Mouse (Mus musculus) forebrain, embryonic 10.5 days (tissue): ENCODE results near the gene St6galnac3. TPM values are rescaled to one million over a fixed set of nuclear protein-coding genes. Genes with fewer than 3 reads are reported as not detected.

Experiments used
- DNase-seq: peaks from one replicate; pipeline ENCODE4 v3.0.0-alpha.2; 2017; ENCODE audit warnings: low spot score; ENCODE audit errors: extremely low spot score
- H3K27ac ChIP-seq: fragments of 300-500 bp; sonication (generic); 2 replicates; pipeline ENCODE4 v1.5.1; 2016; ENCODE audit warnings: mild to moderate bottlenecking
- H3K27me3 ChIP-seq: fragments of 300-500 bp; sonication (generic); 2 replicates; pipeline ENCODE4 v1.6.1; 2016; ENCODE audit warnings: mild to moderate bottlenecking; ENCODE audit not compliant: poor library complexity, severe bottlenecking
- H3K36me3 ChIP-seq: fragments of 300-500 bp; sonication (generic); replicated peaks from 2 replicates; pipeline ENCODE4 v1.6.1; 2016; ENCODE audit warnings: mild to moderate bottlenecking, moderate library complexity
- H3K4me1 ChIP-seq: fragments of 300-500 bp; sonication (generic); 2 replicates; pipeline ENCODE4 v1.6.1; 2016
- H3K4me3 ChIP-seq: fragments of 300-500 bp; sonication (generic); 2 replicates; pipeline ENCODE4 v1.5.1; 2016; ENCODE audit warnings: mild to moderate bottlenecking, moderate library complexity
- H3K9me3 ChIP-seq: fragments of 300-500 bp; sonication (generic); 2 replicates; pipeline ENCODE4 v1.6.1; 2016; ENCODE audit warnings: mild to moderate bottlenecking, moderate library complexity
- WGBS: fragments of 180-500 bp; shearing (Covaris S2); methylation state at CpG from one replicate; pipeline ENCODE4 v1.1.7; 2016; 5-methylcytosine and 5-hydroxymethylcytosine counted together
- polyA plus RNA-seq: library from polyadenylated mRNA; unstranded; fragments of >200 nt; fragmentation: Nextera tagmentation; extraction: Ambion mirVana; gene quantifications from 2 replicates; pipeline ENCODE4 v1.2.1, GENCODE M21; 2016

Gene St6galnac3
- polyA plus RNA-seq, 1 experiment from 2014 or later: 40.0 TPM

DNA sequence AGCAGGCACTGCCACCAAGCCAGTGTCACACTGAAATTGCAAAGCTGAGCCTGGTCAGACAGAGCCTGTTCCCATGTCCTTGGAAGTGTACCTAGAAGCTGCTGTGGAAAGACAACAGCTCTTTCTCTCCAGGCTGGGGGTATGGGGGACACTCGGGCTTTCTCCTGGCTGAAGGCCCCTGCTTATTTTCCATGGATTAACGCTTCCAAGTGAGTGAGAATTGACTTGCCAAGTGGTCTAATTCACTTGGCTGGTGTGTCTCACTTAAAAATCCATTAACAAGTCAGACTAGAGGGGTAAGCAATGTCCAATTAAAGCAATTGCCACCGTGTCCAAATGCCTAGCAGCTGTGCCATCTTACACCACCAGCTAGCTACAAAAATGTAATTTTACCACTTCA is 140.1 kb downstream of the St6galnac3 start:
- H3K4me3 ChIP-seq: no peak overlapping the region

DNA sequence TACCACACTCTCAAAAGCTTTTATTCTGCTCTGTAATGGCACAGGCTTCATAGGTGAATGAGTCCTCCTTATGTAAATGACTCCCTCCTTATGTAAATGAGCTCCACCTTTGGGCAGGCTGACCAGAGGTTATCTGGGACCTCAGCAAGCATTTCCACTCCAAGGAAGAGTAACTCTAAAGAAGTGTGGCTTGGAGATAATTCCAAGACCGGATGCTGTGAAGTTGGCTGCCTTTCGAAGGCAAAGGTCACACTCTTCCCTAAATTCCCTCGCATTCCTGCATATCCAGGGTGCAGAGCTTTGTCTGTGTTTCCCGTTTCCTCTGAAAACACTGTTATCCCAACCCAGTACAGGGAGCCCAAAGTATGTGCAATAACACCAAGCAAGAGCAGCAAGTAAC is 142.9 kb downstream of the St6galnac3 start:
- DNase-seq: no peak
- no peak overlapping the region for H3K27ac ChIP-seq

More for the DNA sequence above, 140.1 kb downstream of the St6galnac3 start:
- Histone ChIP-seq H3K27ac (no peak overlapping the region), H3K27me3 (no peaks in the 10 kb centered on the region), H3K36me3 (no peaks in the 10 kb centered on the region), H3K9me3 (no peaks in the 10 kb centered on the region), H3K4me1 (peaks cover 54% of the 10 kb centered on the region)
- WGBS: 73% methylated on average over 3 of the region's 3 CpGs
- DNase-seq: no peak

DNA sequence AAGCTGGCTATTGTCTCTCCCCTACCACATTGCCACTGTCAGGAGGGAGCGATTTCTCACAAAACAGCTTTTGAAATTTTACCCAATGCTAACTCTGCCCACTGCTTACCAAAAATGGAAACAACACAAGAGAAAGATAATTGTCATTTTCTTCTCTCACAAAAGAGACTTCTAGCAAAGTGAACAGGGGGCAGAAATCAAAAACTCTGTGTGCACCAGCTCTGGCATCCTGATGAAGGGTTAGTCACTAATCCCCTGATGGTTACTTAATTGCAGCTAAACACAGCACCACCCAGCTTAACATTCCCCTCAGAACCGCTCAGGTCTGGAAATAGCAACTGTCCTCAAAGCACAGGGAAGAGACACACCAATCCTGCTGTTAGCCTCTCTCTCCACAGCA is 144.3 kb downstream of the St6galnac3 start:
- H3K27ac ChIP-seq: no peak overlapping the region
- WGBS: 26% methylated on average over 2 of the region's 2 CpGs
- no peak for DNase-seq
- no peaks in the 10 kb centered on the region for H3K9me3 ChIP-seq
- H3K4me1 ChIP-seq: peaks cover 37% of the 10 kb centered on the region
- no peak overlapping the region for H3K4me3 ChIP-seq
- no peaks in the 10 kb centered on the region for H3K36me3 ChIP-seq
- no peaks in the 10 kb centered on the region for H3K27me3 ChIP-seq

More for the DNA sequence above, 142.9 kb downstream of the St6galnac3 start:
- Histone ChIP-seq H3K4me1 (peaks cover 45% of the 10 kb centered on the region), H3K9me3 (no peaks in the 10 kb centered on the region), H3K36me3 (no peaks in the 10 kb centered on the region), H3K27me3 (no peaks in the 10 kb centered on the region), H3K4me3 (no peak overlapping the region)
- WGBS: 58% methylated on average over 4 of the region's 4 CpGs

DNA sequence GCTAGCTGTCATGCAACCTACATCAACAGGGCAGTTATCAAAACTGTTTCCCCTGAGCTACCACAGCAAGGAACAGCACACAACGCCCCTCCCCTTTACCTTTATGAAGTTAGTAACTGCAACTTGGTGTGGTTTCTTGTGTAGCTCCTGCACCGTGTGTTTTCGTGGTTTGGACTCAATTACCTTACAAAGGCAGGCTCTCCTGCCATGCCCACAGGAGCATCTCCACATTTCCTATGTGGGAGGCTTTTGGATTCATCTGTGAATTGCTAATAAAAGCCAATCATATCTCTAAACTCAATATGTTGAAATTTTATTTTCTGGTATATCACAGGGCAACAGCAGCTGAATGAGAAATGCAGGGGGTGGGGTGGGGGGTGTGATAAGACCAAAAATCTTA is 144.8 kb downstream of the St6galnac3 start:
- Histone ChIP-seq H3K36me3 (no peaks in the 10 kb centered on the region), H3K4me3 (no peak overlapping the region), H3K9me3 (no peaks in the 10 kb centered on the region), H3K27me3 (no peaks in the 10 kb centered on the region), H3K27ac (no peak overlapping the region), H3K4me1 (peaks cover 37% of the 10 kb centered on the region)
- WGBS: 80% methylated on average over 3 of the region's 3 CpGs
- no peak for DNase-seq

DNA sequence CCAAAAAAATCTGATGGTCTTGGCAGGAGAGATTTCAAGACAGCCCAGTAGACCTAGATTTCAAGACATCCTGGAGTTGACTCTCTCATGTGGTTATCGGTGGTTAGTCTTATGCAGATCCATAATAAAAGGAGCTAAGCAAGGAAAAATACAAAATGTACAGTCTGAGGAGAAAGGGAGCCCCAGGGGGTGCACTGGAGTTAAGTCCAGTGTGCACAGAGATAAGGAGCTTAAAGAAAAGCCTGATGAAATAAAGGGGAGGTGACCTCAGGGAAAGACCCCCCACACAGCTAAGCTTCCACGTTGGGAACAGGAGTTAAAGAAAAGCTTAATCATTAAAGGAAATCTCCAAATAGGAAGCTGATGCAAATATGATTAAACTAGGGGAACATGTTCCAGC is 147.7 kb downstream of the St6galnac3 start:
- Histone ChIP-seq H3K27ac (no peak overlapping the region), H3K36me3 (no peaks in the 10 kb centered on the region), H3K9me3 (no peaks in the 10 kb centered on the region), H3K4me3 (no peak overlapping the region), H3K27me3 (no peaks in the 10 kb centered on the region), H3K4me1 (peaks cover 27% of the 10 kb centered on the region)
- 59% methylated on average over 2 of the region's 2 CpGs for WGBS
- no peak for DNase-seq

DNA sequence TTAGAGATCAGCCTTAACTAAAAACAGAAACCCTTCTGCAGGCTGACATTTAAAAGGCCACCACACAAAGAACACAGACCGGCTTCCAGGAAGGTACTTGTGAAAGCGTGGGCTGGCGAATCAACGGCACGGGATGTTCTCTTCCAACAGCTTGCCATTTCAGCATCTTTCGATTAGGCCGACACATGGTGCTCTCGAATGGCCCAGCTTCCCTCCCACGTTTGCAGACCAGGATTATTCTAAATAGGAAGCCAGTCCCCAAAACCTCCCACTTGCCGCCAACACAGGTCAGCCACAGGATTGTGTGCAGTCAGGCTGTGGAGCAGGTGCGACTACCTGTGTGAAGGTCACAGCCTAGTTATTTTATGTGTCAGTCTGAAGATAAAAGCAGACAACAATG is 153.8 kb downstream of the St6galnac3 start:
- Histone ChIP-seq H3K4me3 (no peak overlapping the region), H3K36me3 (no peaks in the 10 kb centered on the region), H3K27ac (no peak overlapping the region), H3K4me1 (peaks cover 9% of the 10 kb centered on the region; the same call in 1 of the 2 replicates), H3K27me3 (no peaks in the 10 kb centered on the region), H3K9me3 (no peaks in the 10 kb centered on the region)
- DNase-seq: no peak
- WGBS: 94% methylated on average over 11 of the region's 11 CpGs

DNA sequence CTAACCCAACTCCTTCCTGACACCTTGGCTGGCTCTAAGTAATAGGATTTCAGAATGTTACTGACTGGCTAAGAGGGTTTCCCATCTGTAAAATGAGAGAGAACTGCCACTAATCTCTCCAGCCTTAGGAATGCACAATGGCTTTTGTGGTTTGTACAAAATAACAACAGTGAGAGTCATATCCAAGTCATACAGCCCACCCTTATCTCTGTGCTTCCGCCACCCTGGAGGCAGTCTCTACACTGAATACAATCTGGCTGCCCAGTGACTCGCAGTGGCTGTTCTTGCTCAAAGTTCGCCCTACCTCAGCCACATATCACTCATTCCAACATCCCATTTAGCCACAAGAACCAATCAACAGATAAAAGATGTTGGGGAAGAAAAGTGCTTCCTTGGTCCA is 156.2 kb downstream of the St6galnac3 start:
- Histone ChIP-seq H3K27ac (no peak overlapping the region), H3K4me3 (no peak overlapping the region), H3K9me3 (no peaks in the 10 kb centered on the region), H3K27me3 (no peaks in the 10 kb centered on the region), H3K4me1 (peaks cover 5% of the 10 kb centered on the region; the same call in 1 of the 2 replicates), H3K36me3 (no peaks in the 10 kb centered on the region)
- WGBS: 90% methylated on average over 3 of the region's 3 CpGs
- no peak for DNase-seq

DNA sequence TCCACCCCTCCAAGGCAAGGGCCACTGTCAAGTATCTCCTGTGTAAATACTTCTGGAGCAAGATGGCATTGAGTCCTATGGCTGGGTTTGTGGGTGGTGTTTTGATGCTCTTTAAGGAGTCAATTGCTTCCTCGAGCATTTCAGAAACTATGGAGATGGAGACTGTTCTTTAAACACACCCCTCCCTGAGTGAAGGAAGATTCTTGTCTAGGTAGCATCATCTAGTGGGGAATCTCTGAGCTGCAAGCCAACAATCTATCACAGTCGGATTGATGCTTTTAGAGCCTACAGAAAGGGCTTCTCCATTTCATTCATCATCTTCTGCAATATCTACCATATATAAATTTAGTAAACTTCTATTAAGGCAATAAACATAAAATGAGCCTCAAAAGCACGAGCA is 157.1 kb downstream of the St6galnac3 start:
- no peak overlapping the region for H3K27ac ChIP-seq
- H3K4me1 ChIP-seq: 0 out of 2 replicates have a peak, but pooled peaks cover 5% of the 10 kb centered on the region
- no peaks in the 10 kb centered on the region for H3K36me3 ChIP-seq
- no peaks in the 10 kb centered on the region for H3K27me3 ChIP-seq
- no peak for DNase-seq
- H3K4me3 ChIP-seq: no peak overlapping the region
- 78% methylated on average over 3 of the region's 3 CpGs for WGBS
- H3K9me3 ChIP-seq: no peaks in the 10 kb centered on the region

DNA sequence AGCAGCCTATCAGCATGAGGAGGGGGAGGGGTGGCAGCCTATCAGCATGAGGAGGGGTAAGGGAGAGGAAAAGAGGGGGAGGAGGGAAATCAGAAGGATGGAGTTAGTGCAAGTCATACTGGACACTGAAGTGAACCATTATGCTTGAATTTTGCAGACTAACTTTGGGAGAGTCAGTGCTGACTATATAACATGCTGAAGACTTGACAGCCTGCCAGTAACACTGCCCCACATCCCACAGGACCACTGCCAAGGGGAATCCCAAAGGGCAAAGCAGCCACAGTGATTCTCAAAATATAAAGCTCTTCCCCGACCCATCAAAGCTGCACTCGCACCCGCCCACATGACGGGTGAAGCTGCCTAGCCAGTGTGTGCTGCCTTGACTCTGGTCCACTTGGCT is 157.5 kb downstream of the St6galnac3 start:
- H3K9me3 ChIP-seq: no peaks in the 10 kb centered on the region
- no peak overlapping the region for H3K4me3 ChIP-seq
- no peaks in the 10 kb centered on the region for H3K36me3 ChIP-seq
- DNase-seq: no peak
- H3K4me1 ChIP-seq: 0 out of 2 replicates have a peak, but pooled peaks cover 5% of the 10 kb centered on the region
- no peak overlapping the region for H3K27ac ChIP-seq
- 95% methylated on average over 4 of the region's 4 CpGs for WGBS
- no peaks in the 10 kb centered on the region for H3K27me3 ChIP-seq

DNA sequence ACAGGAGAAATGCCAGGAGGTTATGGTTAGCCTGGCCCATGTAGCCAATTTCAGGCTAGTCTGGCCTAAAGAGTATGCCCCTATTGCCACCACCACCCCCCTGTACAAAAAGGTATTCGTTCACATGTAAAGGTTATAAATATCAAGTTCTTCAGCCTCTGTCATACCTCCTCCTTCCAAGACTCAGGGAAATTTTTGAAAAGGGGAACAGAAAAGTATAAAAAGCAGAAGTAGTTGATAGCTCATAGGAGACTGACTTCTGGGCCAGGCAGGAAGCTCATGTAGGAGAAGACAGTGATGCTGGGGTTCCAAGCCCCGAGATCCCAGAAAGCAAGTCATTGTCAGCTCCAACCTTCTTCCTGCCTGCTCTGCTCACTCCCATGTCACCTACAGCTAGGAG is 158.9 kb downstream of the St6galnac3 start:
- H3K27me3 ChIP-seq: no peaks in the 10 kb centered on the region
- H3K36me3 ChIP-seq: no peaks in the 10 kb centered on the region
- 91% methylated on average over 2 of the region's 2 CpGs for WGBS
- no peak overlapping the region for H3K27ac ChIP-seq
- H3K4me1 ChIP-seq: 0 out of 2 replicates have a peak, but pooled peaks cover 5% of the 10 kb centered on the region
- H3K9me3 ChIP-seq: no peaks in the 10 kb centered on the region
- no peak for DNase-seq
- H3K4me3 ChIP-seq: no peak overlapping the region

DNA sequence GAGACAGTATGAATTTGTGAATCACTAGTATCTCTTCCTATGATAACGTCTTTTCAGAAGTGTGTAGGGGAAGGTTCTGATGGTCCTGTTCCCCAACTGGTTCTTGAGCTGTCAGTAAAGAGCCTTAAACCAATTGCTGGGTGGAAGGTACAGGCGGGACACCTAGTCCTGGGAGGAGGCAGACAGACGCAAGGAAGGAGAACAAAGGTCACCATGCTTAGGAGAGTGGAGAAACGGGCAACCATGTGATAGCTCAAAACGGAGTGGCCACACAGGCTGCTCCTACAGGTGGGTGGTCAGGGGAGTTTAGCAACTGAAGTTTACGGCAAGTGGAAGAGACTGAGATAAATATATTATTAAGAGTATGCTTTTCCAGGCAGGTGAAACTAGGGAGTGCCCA is 164.1 kb downstream of the St6galnac3 start:
- H3K36me3 ChIP-seq: no peaks in the 10 kb centered on the region
- no peaks in the 10 kb centered on the region for H3K4me1 ChIP-seq
- no peaks in the 10 kb centered on the region for H3K27me3 ChIP-seq
- H3K4me3 ChIP-seq: no peak overlapping the region
- H3K27ac ChIP-seq: no peak overlapping the region
- no peaks in the 10 kb centered on the region for H3K9me3 ChIP-seq
- 81% methylated on average over 6 of the region's 6 CpGs for WGBS
- DNase-seq: no peak

DNA sequence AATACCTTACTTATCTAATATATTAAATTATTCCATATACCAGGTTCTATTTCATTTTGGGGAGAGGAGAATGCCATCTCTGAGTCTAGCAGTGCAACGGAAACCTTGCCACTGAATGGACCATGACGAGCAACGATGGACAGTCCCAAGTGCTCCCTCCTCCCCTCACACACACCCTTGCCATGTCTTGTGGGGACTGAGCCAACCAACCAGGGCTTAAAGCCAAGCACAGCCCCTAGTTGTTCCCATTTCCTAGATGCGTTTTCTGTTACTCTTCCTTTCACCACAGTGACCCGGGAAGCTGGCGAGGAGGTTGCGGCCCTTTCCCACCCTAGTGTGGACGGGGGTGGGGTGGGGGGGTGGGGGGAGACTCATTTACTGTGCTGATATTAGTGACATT is 165.4 kb downstream of the St6galnac3 start:
- Histone ChIP-seq H3K36me3 (no peaks in the 10 kb centered on the region), H3K27ac (no peak overlapping the region), H3K27me3 (no peaks in the 10 kb centered on the region), H3K9me3 (no peaks in the 10 kb centered on the region), H3K4me1 (no peaks in the 10 kb centered on the region), H3K4me3 (no peak overlapping the region)
- no peak for DNase-seq
- WGBS: 92% methylated on average over 8 of the region's 8 CpGs

DNA sequence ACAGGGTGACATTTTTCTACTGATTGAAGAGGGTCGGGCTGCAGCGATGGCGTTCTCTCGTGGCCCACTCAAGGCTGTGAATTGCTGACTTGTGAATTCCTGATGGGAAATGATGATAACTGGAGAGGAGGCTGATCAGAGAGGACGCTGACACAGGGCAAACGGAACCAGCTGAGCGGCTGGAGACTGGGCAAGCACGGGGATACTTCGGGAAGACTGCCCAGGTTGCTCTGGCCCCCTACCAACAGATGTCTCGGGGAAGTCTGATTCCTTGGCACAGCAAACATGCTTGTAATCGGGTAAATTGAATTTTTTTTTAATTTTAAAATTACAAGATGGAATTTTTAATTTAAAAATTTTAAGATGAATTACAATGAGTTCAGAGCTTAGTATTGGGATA is 168.4 kb downstream of the St6galnac3 start:
- 87% methylated on average over 11 of the region's 11 CpGs for WGBS
- no peaks in the 10 kb centered on the region for H3K9me3 ChIP-seq
- H3K4me3 ChIP-seq: no peak overlapping the region
- DNase-seq: no peak
- H3K27me3 ChIP-seq: no peaks in the 10 kb centered on the region
- H3K27ac ChIP-seq: no peak overlapping the region
- H3K4me1 ChIP-seq: no peaks in the 10 kb centered on the region
- no peaks in the 10 kb centered on the region for H3K36me3 ChIP-seq

DNA sequence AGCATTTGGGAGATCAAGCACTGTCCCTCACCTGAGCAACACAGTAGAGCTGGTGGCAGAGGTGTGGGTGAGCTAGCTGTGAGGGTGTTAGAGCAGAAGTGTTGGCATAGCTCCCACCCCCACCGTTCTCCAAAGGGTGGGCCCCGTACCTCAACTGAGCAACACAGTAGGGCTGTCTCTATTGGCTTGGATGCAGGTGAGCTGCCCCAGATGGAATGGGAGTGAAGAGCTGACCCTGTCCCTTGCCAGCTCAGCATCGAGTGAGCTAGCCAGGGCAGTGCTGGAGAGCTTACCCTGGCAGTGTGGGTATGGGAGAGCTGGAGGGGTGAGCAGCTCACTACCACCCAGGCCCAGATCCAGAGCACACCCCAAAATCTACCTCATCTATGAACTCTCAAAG is 171.3 kb downstream of the St6galnac3 start:
- Histone ChIP-seq H3K4me1 (no peaks in the 10 kb centered on the region), H3K9me3 (no peaks in the 10 kb centered on the region), H3K27me3 (no peaks in the 10 kb centered on the region), H3K36me3 (no peaks in the 10 kb centered on the region), H3K4me3 (no peak overlapping the region), H3K27ac (no peak overlapping the region)
- no peak for DNase-seq
- WGBS: 94% methylated on average over 3 of the region's 3 CpGs
